Mouse (Mus musculus) A20 (cell line): ENCODE measurements around the gene Nck2.
"Not testable (repeated sequence)": the region's sequence is repeated elsewhere in the genome, so short reads cannot be mapped to it uniquely, and the experiment has no call there.

Experiments
- DNase-seq: peaks from one replicate; pipeline ENCODE4 v3.0.0-alpha.2; 2011; ENCODE audit warnings: low read depth, low spot score

The Nck2 gene

DNA sequence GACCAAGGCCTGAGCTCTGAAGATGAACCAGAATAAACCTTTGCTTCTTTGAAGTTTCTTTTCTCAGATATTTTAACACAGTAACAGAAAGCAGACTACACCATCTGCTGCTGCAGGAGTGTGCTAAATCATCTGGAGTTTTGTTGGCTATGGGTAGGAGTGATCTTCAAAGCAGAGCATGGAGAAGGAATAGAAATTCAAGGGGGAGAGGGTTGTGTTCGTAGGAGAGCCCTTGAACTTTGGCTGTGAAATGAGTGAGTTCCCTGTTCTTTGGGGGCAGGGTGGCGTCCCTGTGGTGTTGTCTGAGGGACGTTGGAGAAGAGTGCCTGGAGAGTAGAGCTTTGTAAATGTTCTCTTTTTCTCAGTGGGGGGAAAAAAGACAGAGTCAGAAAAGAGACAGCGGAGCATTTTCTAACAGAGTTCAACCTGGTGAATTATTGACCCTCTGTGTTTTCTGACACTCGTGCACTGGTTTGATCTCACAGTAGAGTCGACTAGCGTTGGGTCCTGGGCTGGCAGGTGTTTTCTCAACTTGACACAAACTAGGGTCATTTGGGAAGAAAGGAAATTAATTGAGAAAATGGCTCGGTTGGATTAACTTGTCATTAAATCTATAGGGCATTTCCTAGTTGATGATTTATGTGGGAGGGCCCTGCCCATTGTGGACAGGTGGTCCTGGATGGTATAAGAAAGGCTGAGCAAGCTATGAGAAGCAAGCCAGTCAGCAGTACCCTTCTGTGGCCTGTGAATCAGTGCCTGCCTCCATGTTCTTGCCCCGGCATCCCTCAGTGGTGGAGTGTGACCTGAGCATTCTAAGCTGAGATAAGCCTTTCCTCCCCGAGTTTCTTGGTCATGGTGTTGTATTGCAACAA lies 57.8 kb downstream of the Nck2 start:
- no peak for DNase-seq

DNA sequence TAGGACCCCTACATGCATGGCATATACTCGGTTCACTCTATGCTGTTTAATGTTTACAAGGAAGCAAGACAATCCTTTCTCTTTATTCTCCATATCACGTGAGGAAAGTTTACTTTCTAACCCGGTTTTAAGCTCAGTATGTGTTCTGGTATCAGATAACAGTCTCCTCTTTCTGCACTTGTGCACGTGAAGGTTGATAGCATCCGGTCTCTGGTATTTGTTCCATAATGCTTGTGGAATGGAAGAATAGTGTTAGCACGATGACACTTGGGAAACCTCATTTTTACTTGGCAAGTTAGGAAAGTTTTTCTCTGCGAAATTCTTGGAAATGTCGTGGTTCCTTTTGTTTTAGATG lies 58.4 kb downstream of the Nck2 start:
- no peak for DNase-seq

DNA sequence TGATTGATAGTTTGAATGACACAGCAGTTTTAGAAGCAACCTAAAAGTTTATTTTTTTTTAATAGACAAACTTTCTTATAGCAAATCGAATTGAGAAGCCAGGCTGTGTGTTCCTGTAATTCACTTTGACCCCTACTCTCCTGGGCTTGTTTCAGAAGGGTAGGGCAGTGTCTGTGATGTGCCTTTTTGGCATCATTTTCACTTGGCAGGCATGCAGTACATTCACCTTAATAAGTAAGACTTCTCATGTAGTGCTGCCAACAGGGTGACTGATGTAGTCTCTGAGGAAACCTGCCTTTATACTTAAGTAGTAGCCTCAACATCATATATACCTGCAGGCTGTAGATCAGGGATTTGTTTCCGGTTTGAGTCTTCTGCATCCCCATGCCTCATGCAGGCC lies 58.9 kb downstream of the Nck2 start:
- no peak for DNase-seq

GRCm38 (mm10) chr1:43503676-43504075 lies 59.3 kb downstream of the Nck2 start:
- no peak for DNase-seq

DNA sequence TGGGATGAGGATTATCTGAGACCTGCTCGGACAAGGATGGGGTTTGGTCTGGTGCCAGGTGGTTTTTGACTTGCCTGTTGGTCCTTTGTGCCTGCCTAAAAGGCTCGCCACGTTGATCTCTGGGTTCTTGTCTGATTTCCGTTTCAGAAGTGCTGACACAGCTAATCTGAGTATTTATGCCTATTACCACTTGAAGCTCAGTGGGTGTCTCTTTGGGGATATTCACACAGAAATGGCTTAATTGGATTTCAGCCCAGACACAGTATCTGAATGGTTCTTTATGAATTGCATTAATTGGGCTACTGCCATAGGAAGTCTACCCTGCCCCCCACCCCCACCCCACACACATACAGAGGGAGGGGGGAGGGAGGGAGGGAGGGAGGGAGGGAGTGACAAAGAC lies 59.9 kb downstream of the Nck2 start:
- no peak for DNase-seq

DNA sequence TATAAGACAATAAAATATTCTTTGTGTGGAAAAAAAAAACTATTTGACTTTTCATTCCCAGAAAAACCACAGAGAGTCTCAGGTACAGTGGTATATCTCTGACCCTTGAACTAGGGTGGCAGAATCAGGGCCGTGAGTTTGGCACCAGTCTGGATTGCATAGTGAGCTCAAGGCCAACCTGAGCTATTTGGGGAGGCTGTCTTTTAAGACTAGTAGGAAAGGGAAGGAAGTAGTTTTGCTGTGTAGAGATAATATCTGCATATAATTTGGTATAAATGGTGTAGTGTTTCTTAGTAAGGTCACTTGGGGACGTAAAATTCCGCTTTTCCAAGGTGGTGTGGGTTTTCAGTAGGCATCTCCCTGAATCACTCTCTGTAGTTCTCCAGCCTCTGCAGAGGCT lies 62.3 kb downstream of the Nck2 start:
- DNase-seq: no peak

GRCm38 (mm10) chr1:43507809-43508208 lies 63.4 kb downstream of the Nck2 start:
- no peak for DNase-seq

- DNase-seq: no peak
Measured at GRCm38 (mm10) chr1:43511256-43511655, 66.9 kb downstream of the Nck2 start.

DNA sequence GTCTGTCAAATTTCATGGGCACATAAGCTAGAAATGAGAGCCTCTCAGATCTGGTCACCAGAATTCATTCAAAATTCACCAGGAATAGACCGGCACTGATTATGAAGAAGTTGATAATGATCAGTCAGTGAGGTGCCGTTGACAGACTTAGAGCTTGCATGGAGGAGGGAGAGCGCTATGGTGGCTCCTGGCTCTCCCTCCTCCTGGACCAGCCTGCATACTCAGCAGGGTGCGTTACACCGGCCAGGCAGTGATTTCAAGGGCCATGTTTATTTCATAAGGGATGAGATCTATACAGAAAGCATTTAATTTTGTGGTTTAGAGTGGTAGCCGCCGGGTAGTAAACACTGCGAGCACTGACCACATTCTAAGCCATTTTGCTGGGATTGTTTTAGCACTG lies 67.3 kb downstream of the Nck2 start:
- DNase-seq: no peak

- no peak for DNase-seq
Measured at GRCm38 (mm10) chr1:43517405-43517804, 73.0 kb downstream of the Nck2 start.

DNA sequence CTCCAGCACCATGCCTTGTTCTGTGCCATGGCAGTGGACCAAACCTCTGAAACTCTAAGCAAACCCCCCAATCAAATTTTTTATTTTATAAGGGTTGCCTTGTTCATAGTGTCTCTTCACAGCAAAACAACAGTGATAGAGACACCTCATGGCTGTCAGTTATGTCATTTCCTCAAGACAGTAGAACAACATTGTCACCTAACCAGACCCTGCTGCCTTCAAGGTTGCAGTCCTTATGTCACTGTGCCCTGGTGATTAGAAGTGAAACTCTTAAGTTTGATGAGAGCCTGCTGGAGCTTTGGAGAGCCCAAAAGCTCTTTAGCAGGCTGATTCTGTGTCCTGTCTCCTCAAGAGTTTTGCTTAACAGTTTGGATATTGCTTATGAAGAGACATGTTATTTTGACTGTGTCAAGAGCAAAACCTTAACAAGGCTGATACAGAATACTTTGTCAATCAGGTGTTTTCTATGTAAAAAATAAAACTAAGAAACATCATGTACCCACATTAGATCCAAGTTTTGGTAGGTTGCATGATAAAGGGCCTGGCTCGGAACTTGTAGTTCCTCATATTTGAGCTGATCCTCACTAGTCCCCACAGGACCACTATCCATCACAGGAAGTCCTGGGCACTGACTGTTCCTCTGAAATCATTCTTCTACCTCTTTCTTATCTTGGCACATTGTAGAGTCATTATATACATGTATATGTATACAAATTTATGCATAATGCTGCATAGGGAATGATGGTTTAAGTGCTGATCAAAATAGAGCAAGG lies 76.0 kb downstream of the Nck2 start:
- DNase-seq: no peak

DNA sequence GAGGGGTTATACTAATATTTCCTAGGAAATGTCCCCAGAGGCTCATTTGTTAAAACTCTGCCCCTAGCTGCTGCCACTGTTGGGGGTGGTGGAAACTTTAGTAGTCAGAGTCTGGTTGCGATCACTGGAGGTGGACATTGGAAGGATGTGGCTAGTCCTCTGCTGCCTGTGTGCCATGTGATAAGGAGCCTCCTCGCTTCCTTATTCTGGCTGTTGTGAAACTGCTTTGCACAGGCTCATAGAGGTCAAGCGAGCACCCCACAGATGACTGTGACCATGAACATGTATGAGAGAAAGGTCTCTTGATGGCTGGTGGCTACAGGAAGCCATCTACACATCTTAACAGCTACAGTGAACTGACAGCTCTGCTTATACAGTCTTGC lies 76.6 kb downstream of the Nck2 start:
- no peak for DNase-seq

GRCm38 (mm10) chr1:43521512-43521911 lies 77.1 kb downstream of the Nck2 start:
- DNase-seq: no peak

- no peak for DNase-seq
Measured at GRCm38 (mm10) chr1:43521950-43522349, 77.6 kb downstream of the Nck2 start.

- DNase-seq: no peak
Measured at GRCm38 (mm10) chr1:43522976-43523375, 78.6 kb downstream of the Nck2 start.

DNA sequence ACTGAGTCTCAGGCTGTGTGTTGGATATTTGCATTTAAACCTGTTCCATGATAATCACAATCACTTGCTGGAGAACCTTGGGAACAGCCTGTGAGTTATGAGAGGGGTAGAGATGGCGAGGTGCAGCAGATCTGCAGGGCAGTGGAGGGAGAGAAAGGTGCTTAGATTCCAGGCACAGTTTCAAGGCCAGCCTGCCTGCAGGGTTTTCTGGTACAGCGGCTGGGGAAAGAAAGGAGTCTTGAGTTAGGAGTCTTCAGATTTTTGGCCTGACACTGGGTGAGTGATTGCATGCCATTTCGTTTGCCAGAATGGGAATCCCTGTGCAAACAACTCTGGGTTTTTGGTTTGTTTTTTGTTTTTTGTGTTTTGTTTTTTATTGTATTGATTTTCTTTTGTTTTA lies 80.0 kb downstream of the Nck2 start:
- DNase-seq: no peak

DNA sequence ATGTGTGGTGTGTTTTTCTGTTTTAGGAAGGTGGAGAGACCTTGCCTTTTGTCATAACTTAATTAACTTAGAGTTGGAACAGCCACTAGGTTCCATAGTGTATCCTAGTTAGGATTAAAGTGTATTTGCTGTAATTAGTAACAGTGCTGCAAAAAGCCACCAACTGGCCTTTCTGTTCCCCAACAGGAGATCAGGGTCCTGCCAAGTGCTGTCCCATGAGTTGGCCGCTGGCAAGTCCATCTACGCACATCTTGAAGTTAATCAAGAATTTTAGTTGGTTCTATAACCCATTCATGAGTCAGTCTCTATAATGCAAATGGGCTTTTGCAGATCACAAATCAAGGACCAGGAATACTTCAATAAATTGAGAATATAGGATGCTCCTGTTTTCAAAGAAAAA lies 83.9 kb downstream of the Nck2 start:
- no peak for DNase-seq

- DNase-seq: no peak
Measured at GRCm38 (mm10) chr1:43529086-43529485, 84.7 kb downstream of the Nck2 start.

- no peak for DNase-seq
Measured at GRCm38 (mm10) chr1:43530295-43531020, 86.1 kb downstream of the Nck2 start.

DNA sequence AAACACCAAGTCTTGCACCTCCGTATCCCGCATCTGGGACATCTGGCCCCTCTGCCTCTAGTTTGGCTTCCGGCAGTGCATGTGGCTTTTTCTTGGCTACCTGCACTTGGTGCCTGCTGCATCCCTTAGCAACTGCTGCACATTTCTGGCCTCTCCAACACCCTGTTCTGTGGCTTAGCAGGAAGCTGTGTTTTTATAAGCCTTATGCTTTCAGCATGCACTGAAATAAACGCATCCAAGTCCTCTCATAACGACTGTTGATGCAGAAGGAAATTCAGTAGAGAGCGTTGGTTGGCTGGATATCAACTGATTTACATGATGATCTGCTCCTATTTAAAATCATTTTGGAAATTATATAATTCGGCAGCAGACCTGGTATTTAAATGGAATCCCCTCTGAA lies 86.9 kb downstream of the Nck2 start:
- DNase-seq: no peak

DNA sequence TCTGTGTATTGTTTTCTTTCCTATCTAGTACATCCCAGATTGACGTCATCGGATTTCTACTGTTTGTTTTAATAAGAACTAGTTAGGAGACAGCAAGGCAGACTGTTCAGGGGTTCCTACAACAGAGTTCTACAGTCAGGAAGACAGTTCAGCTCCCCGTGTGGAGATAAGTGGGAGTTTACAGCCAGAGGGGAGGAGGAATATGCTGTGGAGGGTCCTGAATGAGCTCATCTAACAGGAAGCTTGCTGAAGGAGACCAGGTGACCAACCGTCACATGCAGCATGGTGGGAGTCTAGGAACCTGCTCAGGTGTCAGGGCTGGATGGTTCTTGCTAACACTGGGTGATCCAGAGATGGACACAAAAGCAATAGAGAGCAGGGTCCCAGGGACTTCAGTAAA lies 87.9 kb downstream of the Nck2 start:
- no peak for DNase-seq

DNA sequence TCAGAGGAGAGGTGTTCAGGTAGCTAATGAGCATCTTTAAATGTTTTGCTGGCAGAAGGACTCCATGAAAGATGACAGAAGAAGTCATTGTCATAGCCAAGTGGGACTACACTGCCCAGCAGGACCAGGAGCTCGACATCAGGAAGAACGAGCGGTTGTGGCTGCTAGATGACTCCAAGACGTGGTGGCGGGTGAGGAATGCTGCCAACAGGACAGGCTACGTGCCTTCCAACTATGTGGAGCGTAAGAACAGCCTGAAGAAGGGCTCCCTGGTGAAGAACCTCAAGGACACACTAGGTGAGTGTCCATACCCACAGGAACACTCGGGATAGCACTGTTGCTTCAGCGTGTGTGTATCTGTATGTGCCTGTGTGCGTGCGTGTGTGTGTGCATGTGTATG lies 89.1 kb downstream of the Nck2 start:
- DNase-seq: not testable (repeated sequence)
